Mouse (Mus musculus): ENCODE data around the gene Thada.
A peak's percentile ranks its signal among the peaks of the same experiment; 100 is the strongest.
"Not testable (repeated sequence)": the region's sequence is repeated elsewhere in the genome, so short reads cannot be mapped to it uniquely, and the experiment has no call there.

Gene Thada

GRCm38 (mm10) chr17:84187727-84188373 is 278.2 kb downstream of the Thada start, which contains the start of gene Zfp36l2:
Gene Zfp36l2, minus strand, starts transcription at chr17:84187947.
- DNase-seq (ENCODE audit: low read depth, low spot score): peak; percentile 94

DNA sequence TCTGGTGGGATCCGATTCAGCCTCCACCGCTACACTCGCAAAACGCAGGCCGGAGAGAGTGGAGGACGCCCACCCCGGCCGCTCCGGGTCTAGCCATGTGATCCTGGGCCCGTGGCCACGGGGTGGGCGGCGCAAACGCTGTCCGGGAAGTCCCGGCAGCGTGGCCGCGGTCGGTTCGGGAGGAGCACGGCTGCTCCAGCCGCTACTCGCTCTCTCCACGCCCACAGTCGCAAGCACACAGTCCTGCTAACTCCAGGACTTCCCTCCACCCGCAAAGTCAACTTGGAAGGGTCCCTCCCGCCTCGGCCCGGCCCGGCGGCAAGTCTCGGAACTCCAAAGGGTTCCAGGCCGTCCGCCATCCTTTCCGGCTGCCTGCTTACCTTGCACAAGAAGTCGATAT is 278.7 kb downstream of the Thada start:
- DNase-seq (ENCODE audit: low read depth, low spot score): not testable (repeated sequence)

DNA sequence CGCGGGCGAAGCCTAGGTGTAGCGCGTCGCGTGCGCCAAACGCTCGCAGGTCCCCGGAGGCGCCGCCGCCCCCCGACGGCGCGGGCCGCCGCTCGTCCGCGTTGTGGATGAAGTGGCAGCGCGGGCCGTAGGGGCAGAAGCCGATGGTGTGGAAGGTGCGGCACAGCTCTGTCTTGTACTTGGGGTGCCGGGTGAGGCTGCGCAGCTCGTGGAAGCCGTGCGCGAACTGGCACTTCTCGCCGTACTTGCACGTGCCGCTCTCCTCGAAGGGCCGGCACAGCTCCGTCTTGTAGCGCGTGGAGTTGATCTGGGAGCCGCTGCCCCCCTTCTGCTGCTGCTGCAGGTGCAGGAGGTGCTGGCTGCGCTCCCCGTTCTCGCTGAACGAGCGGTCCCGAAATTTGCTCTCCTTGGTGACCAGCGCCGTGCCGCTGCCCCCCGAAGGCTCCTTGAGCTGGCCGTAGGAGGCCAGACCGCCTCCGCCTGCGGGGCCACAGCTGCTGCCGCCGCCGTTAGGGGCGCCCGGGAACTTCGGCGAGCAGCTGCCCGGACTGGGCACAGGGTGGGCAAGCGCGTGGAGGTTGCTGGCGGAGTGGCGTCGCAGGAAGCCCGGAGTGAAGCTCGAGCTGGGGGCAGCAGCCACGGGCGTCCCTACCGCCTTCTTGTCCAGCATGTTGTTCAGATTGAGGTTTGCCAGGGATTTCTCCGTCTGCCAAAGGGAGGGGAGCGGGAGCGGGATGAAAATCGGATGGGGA is 279.4 kb downstream of the Thada start:
- peak; percentile 72 for DNase-seq (ENCODE audit: low read depth, low spot score)

DNA sequence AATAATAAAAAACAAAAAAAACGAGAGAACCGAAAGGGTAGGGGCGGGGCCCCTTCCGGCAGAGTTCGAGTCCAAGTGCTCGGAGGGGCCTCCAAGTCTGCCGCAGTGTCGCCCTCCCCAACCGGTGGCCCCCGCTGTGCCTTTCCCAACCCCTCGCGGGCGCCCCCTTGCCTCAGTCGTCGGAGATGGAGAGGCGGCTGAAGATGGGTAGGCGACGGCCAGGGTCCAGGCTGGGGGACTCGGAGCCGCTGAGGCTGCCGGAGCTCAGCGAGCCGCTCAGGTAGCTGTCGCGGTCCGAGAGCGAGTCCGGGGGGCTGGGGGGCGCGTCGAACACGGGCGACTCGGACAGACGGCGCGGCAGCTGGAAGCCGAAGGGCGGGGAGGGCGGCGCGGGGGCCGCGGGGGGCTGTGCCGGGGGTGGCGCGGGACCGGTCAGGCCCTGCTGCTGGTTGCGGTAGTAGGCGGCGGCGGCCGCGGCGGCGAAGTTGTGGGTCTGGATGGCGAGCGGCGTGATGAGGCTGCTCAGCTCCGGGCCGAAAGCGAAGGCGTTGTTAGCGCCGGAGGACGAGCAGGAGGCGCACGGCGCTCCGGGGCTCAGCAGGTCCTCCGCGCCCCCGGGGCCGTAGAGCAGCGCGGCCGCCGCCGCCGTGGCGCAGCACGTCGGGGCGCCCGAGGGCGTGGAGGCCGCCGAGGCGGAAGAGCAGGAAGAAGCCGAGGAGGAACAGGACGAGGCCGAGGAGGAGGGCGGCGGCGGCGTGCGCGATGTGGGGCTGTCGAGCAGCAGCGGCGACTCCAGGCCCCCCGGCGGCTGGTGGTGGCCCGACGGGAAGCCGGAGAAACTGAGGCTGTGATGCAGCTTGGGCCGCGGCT is 280.2 kb downstream of the Thada start:
- peak; percentile 65 for DNase-seq (ENCODE audit: low read depth, low spot score)

DNA sequence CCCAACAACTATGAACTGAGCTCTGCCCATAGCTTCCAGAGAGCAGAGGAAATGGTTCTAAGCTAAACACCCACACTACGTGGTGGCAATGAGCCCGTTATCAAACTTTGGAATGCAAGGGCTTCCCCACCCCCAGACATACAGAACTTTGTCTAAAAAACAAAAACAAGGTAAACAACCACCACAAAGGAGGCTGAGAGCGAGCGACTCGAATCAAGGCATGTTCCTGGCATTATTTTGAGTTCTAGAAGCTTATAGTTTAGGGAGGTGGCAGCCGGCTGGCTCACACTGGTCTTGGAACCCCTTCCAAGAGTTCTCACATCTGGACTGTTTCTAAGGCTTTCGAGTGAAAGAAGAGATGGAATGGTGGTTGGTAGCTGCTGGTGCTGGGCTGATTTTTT is 281.0 kb downstream of the Thada start:
- DNase-seq (ENCODE audit: low read depth, low spot score): peak; percentile 72

DNA sequence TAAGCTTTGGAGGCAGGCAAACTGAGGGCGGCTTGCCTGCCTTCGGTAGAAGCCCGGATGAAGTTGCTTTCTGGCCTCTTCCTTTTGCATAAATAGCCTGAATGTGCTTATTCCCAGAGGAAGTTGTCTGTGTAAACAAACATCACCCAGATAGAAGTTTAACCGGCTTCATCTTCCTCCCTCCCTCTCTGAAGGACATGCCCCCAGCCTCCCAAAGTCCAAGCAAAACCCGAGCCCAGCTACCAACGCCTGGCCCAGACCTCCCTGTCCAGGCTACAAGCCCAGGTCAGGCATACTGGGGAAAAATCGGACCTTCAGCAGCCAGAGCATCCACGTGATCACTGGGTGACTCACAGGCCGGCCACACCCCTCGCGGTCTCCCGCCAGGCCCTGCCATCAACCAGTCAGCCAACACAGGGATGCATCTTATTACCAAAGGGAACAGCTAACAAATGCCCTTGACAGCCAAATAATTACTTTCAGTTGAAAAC is 282.7 kb downstream of the Thada start:
- peak; percentile 97 for DNase-seq (ENCODE audit: low read depth, low spot score)

GRCm38 (mm10) chr17:84182311-84183271 is 283.4 kb downstream of the Thada start:
- peak; percentile 92 for DNase-seq (ENCODE audit: low read depth, low spot score)

DNA sequence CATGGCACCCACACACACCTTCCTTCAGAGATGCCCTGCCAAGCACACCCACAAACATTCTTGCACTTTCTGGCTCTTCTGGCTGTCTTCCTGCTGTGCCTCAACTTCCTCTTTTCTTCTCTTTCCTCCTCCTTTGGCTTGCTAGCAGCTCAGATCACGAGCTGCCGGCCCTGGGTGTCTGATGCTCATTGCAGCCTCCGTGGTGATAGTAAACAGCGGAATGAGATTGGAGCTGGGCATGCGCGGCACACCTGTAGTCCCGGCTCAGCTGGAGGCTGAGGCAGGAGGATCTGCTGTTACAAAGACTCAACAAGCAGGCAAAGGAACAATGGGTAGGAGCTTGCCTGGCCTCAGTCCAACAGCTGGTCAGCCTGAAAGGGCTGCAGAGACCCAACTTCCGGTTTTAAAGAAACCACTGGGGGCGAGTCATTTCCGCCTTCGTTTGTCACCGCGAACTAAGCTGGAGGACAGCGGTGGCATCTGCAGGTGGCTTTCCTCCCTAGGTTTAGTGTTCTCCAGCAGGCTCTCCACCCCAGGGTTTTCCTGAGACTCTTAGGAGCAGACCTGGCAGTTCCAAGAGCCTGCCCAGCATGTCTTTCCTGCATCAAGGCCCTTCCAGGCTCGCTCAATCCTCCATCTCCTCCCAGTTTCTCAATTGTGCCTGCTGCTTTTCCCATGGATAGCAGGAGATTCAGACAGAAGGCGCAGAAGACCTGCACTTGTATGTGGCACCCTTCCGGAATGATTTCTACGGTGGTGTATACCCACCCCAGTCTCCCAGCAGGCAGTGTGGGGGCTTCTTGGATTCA is 284.3 kb downstream of the Thada start:
- peak; percentile 56 for DNase-seq (ENCODE audit: low read depth, low spot score)

DNA sequence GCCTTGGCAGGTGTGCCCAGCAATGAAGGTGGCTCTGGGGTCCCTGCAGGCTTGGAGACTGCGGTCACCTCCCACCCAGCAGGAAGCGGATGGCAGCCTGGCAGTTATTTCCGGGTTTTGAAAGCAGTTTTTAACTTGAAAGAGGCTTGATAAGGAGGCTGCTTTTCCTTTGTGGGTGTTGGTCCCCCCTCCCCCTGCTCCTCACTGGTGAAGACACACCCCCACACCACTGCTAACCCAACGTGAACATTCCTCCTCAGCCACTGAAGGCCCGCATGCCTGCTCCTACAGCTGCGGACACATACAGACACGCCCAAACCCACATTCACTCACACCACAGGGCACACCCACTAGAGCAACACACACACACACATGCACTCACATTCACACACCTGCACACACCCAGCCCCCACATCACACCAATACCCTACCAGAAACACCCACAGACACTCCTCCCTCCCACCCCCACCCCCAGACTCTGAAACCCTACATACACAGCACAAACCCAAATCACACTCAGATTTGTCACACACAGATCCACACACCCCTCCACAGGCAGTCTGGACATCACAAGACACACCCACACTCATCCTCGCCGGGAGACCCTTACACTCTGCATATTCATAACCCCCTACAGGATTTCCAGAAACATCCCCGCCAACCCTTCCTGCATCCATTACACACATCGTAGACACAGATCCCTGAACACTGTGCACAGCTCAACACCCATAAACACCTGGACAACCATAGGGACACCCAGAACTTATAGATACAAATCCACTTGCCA is 285.1 kb downstream of the Thada start:
- DNase-seq (ENCODE audit: low read depth, low spot score): peak; percentile 67

DNA sequence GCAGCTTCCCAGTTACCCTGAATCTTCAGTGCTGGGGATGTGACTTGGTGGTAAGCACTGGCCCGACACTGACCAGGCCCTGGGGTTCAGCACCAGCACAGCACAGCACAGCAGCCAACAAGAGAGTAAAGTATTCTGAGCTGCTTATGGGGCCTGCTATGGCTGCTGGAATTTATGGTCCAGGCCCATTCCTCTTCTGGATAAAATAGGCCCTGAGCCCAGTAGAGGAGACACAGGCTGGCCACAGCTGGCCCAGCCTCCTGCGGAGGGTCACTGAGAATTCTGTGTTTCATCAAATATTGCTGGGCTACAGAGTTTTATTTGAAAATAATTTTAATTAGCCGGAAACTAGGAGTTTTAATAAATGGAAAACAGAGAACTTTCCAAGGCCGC is 286.0 kb downstream of the Thada start:
- DNase-seq (ENCODE audit: low read depth, low spot score): no peak

DNA sequence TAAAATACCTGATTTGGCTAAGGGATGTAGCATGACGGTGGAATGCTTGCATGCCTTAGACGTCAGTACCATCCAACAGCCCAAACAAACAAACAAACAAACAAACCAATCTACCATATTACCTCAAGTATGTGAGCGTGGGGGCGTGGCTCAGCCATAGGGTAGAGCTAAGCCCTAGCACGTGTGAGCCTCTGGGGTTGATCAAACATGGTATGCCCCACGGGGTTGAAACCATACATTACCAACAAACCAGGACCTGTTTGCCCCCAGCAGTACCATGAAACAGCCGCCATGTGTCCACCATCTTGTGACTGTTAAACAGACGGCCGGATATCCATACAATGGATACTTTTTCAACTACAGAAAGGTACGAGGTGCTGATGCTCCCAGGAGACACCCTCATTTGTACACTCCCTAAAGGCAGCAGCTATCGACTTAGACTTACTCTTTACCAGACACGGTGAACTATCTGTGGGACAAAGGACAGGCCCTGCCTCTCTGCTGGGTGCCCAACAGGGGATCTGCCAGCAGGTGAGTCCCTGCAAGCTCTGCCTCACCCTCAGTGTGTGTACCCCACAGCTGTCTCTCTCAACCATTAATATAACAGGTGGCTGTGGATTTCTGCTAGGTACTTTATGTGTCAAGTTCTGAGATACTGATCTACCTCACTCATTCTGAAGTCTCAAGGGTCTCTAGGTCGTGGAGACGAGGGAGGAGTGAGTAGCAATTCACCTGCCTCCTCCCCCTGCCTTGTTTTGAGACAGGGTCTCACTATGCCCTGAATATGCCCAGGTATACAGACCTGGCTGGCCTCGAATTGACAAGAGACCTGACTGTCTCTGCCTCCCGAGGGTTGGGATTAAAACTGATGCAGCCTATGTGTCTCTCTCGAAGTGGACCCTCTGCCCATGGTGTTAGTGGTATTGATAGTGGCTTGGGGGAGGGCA is 286.7 kb downstream of the Thada start:
- DNase-seq (ENCODE audit: low read depth, low spot score): no peak

DNA sequence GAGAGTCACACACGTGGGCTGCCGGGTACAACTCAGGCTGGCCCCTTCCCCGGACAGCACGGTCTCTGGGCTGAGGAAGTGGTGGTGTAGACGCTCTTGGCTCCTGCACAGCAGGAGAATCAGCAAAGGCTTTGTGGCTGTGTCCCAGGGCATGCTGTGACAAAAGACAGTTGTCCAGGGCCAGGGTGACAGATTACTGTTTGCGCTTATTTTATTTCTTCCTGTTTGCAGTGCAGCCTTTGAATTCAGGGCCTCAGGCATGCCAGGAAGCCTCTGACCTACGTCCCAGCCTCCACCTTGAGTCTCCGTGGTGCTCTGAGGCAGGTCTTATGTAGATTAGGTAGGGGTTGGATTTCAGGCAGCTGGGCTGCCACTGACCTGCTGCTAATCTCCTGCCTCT is 288.5 kb downstream of the Thada start:
- DNase-seq (ENCODE audit: low read depth, low spot score): no peak

DNA sequence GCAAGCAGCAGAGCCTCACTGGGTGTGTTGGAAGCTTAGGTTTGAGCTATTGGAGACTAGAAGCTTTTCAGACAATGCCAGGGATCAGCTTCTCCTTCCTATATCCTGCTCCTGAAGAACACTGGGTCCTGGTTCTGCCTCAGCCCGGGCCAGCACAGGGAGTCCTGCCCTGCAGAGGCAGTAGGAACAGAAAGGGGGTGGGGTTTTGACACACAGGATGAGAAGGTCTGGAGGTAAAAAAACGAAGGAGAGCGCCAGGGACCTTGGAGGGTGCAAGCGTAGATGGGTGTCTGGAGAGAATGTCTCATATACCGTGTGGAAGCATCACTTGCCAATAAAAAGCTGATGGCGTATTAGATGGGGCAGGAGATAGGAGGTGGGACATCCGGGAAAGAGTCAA is 289.6 kb downstream of the Thada start:
- DNase-seq (ENCODE audit: low read depth, low spot score): no peak

DNA sequence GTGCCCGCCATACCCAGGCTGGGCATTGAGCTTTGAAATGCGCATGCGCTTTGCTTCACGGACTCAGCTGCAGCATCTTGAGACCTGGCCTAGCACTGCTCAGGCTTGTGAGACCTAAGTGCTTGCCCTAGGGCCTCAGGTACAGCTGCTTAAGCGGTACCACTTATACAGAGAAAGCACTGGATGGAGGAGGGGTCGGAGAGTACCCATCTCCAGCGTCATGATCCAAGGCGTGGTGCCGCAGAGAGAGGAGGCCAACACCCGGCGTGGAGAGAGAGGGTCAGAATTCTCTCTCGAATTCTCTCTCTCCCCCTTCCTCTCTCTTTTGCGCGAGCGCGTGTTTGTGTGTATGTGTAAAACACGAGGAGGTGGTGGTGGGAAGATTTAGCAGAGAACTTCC is 290.8 kb downstream of the Thada start:
- DNase-seq (ENCODE audit: low read depth, low spot score): no peak

DNA sequence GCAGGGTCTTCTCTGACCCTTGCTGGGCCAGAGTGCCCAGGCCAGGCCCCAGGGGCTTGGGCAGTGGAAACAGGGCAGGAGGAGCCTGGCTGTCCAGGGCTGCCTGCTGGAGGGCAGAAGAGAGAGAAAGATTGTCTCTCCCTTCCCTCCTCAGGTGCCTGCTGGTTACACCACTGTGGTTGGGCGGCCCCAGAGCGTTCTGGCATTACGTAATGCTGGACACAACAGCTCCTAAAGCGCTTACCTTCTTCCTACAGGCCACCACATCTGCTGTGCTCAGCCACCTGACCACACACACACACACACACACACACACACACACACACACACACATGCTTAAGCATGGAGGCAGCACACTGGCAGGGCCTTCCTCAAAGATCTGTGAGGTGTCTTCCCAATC is 298.6 kb downstream of the Thada start:
- no peak for DNase-seq (ENCODE audit: low read depth, low spot score)

- no peak for DNase-seq (ENCODE audit: low read depth, low spot score)
Measured at GRCm38 (mm10) chr17:84166135-84166860, 299.7 kb downstream of the Thada start.

DNA sequence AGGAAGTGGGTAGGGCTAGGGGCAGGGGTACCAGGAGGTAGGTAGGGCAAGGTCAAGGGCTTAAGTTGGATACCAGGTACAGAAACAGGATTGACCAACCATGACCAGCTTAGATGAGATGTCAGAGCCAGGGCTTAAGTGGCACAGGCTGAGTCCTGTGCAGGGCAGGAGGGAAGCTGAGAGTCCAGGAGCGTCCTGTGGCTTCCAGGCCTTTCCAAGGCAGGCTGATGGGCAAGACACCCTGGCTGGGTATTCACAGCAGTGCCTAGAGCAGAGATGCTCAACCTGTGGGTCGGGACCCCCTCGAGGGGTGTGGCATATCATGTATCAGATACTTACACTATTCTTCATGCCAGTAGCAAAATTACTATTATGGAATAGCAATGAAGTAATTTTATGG is 300.3 kb downstream of the Thada start:
- DNase-seq (ENCODE audit: low read depth, low spot score): no peak

DNA sequence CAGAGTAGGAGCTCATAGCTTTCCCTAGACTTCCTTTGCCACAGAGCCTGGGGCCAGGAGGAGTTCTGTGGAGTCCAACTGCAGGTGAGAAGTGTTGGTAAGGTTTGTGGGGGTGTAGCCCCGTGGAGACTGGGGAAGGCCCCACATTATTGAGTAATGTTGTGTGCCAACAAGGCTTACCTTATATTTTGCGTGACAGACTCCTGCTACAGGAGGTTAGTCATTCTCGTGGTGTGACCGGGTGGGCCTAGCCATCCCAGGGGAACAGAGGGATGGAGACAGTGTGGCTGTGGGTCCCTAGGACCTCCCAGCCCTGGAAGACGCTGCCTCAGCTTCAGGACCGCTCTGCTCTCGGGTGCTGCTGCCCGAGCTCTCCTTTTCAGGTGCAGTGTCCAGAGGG is 301.9 kb downstream of the Thada start:
- DNase-seq (ENCODE audit: low read depth, low spot score): no peak

Data from 3T3-L1 (cell line).